Mouse (Mus musculus) midbrain, embryonic 14.5 days (tissue): ENCODE measurements around the gene Igfbp4. TPM values are rescaled to one million over a fixed set of nuclear protein-coding genes. Genes with fewer than 3 reads are reported as not detected.

Experiments
- ATAC-seq: fragments of 200-750 bp; cut with Nextera tagmentation; 2 replicates; pipeline ENCODE4 v1.8.0; 2017; ENCODE audit warnings: moderate number of reproducible peaks, moderate library complexity; ENCODE audit not compliant: low FRiP score, low TSS enrichment
- DNase-seq: peaks from one replicate; pipeline ENCODE4 v3.0.0-alpha.2; 2015
- H3K27ac ChIP-seq: fragments of 300-500 bp; sonication (generic); replicated peaks from 2 replicates; pipeline ENCODE4 v1.5.1; 2014; ENCODE audit warnings: mild to moderate bottlenecking, low read depth, low read length, moderate library complexity
- H3K27me3 ChIP-seq: fragments of 300-500 bp; sonication (generic); 2 replicates; pipeline ENCODE4 v1.6.1; 2014; ENCODE audit warnings: low read length, control low read depth, mixed read lengths; ENCODE audit not compliant: control insufficient read depth, insufficient read depth
- H3K36me3 ChIP-seq: fragments of 300-500 bp; sonication (generic); 2 replicates; pipeline ENCODE4 v1.6.1; 2014; ENCODE audit warnings: low read length, control low read depth; ENCODE audit not compliant: control insufficient read depth, insufficient read depth
- H3K4me1 ChIP-seq: fragments of 300-500 bp; sonication (generic); 2 replicates; pipeline ENCODE4 v1.6.1; 2014; ENCODE audit warnings: mild to moderate bottlenecking, antibody characterized with exemption, low read length, control low read depth; ENCODE audit not compliant: control insufficient read depth, insufficient read depth
- H3K4me2 ChIP-seq: fragments of 300-500 bp; sonication (generic); 2 replicates; pipeline ENCODE4 v1.6.1; 2014; ENCODE audit warnings: mild to moderate bottlenecking, low read length, moderate library complexity
- H3K4me3 ChIP-seq: fragments of 300-500 bp; sonication (generic); replicated peaks from 2 replicates; pipeline ENCODE4 v1.5.1; 2014; ENCODE audit warnings: low read depth, low read length
- H3K9ac ChIP-seq: fragments of 300-500 bp; sonication (generic); replicated peaks from 2 replicates; pipeline ENCODE4 v1.6.1; 2014; ENCODE audit warnings: mild to moderate bottlenecking, low read length, moderate library complexity
- H3K9me3 ChIP-seq: fragments of 300-500 bp; sonication (generic); 2 replicates; pipeline ENCODE4 v1.6.1; 2016; ENCODE audit warnings: low read length, control low read depth, mixed read lengths; ENCODE audit not compliant: control insufficient read depth
- WGBS: fragments of 180-500 bp; shearing (Covaris S2); extraction: QIAGEN DNeasy Blood & Tissue Kit; methylation state at CpG from one replicate; pipeline ENCODE4 v1.1.7; 2014; 5-methylcytosine and 5-hydroxymethylcytosine counted together
- polyA plus RNA-seq: library from polyadenylated mRNA; unstranded; fragments of >200 nt; fragmentation: Nextera tagmentation; extraction: Ambion mirVana; gene quantifications from 2 replicates; pipeline ENCODE4 v1.2.1, GENCODE M21; 2014

The Igfbp4 gene
- polyA plus RNA-seq, 1 experiment from 2014 or later, result 111 TPM

- ATAC-seq, result no peak
Observed at GRCm38 (mm10) chr11:99082098-99082497, 41.1 kb downstream of the Igfbp4 start.

GRCm38 (mm10) chr11:99083516-99083915 is 42.5 kb downstream of the Igfbp4 start:
- H3K4me3 ChIP-seq, result no peak overlapping the region
- ATAC-seq (no peak), DNase-seq (no peak)
- H3K27me3 ChIP-seq, result no peaks in the 10 kb centered on the region
- H3K9ac ChIP-seq, result no peak overlapping the region
- 89% methylated on average over 8 of the region's 8 CpGs for WGBS
- no peaks in the 10 kb centered on the region for H3K36me3 ChIP-seq
- H3K4me2 ChIP-seq, result no peak overlapping the region
- H3K4me1 ChIP-seq, result no peaks in the 10 kb centered on the region
- no peak overlapping the region for H3K27ac ChIP-seq
- H3K9me3 ChIP-seq, result no peaks in the 10 kb centered on the region

More at GRCm38 (mm10) chr11:99082098-99082497, 41.1 kb downstream of the Igfbp4 start:
- no peak for DNase-seq
- no peaks in the 10 kb centered on the region for H3K27me3 ChIP-seq
- H3K9me3 ChIP-seq, result no peaks in the 10 kb centered on the region
- no peak overlapping the region for H3K4me2 ChIP-seq
- no peak overlapping the region for H3K4me3 ChIP-seq
- no peaks in the 10 kb centered on the region for H3K4me1 ChIP-seq
- 68% methylated on average over 8 of the region's 8 CpGs for WGBS
- no peaks in the 10 kb centered on the region for H3K36me3 ChIP-seq
- H3K9ac ChIP-seq, result no peak overlapping the region
- H3K27ac ChIP-seq, result no peak overlapping the region

- Histone ChIP-seq H3K9me3 (no peaks in the 10 kb centered on the region), H3K36me3 (no peaks in the 10 kb centered on the region), H3K9ac (no peak overlapping the region), H3K4me3 (no peak overlapping the region), H3K27me3 (no peaks in the 10 kb centered on the region), H3K4me2 (no peak overlapping the region), H3K27ac (no peak overlapping the region), H3K4me1 (no peaks in the 10 kb centered on the region)
- 91% methylated on average over 9 of the region's 9 CpGs for WGBS
- DNase-seq (no peak), ATAC-seq (no peak)
Observed at GRCm38 (mm10) chr11:99084366-99084765, 43.3 kb downstream of the Igfbp4 start.

GRCm38 (mm10) chr11:99088486-99088885 is 47.4 kb downstream of the Igfbp4 start:
- ATAC-seq (no peak), DNase-seq (no peak)
- H3K4me1 ChIP-seq, result no peaks in the 10 kb centered on the region
- H3K36me3 ChIP-seq, result no peaks in the 10 kb centered on the region
- H3K4me3 ChIP-seq, result no peak overlapping the region
- H3K9ac ChIP-seq, result no peak overlapping the region
- 51% methylated on average over 2 of the region's 2 CpGs for WGBS
- H3K9me3 ChIP-seq, result no peaks in the 10 kb centered on the region
- H3K27ac ChIP-seq, result no peak overlapping the region
- H3K27me3 ChIP-seq, result no peaks in the 10 kb centered on the region
- H3K4me2 ChIP-seq, result no peak overlapping the region

GRCm38 (mm10) chr11:99089077-99089601 is 48.1 kb downstream of the Igfbp4 start, which contains the start of gene Tns4:
Tns4 (minus strand) TSS chr11:99089306.
- no peaks in the 10 kb centered on the region for H3K9me3 ChIP-seq
- WGBS, result 68% methylated on average over 14 of the region's 14 CpGs

GRCm38 (mm10) chr11:99090391-99090790 is 49.3 kb downstream of the Igfbp4 start:
- H3K36me3 ChIP-seq, result no peaks in the 10 kb centered on the region
- no peaks in the 10 kb centered on the region for H3K9me3 ChIP-seq
- ATAC-seq, result no peak
- no peaks in the 10 kb centered on the region for H3K27me3 ChIP-seq
- no peak overlapping the region for H3K4me2 ChIP-seq
- WGBS, result 93% methylated on average over 8 of the region's 8 CpGs
- no peak overlapping the region for H3K4me3 ChIP-seq
- DNase-seq, result no peak
- H3K27ac ChIP-seq, result no peak overlapping the region
- no peak overlapping the region for H3K9ac ChIP-seq
- H3K4me1 ChIP-seq, result no peaks in the 10 kb centered on the region

More at GRCm38 (mm10) chr11:99089077-99089601, 48.1 kb downstream of the Igfbp4 start, which contains the start of gene Tns4:
- Histone ChIP-seq H3K4me3 (no peak within 1 kb of the TSS), H3K4me1 (no peaks in the 10 kb centered on the region), H3K9ac (no peak within 1 kb of the TSS), H3K27me3 (no peaks in the 10 kb centered on the region), H3K4me2 (no peak within 1 kb of the TSS), H3K36me3 (no peaks in the 10 kb centered on the region), H3K27ac (no peak within 1 kb of the TSS)
- no peak for DNase-seq
- ATAC-seq, result no peak

- Histone ChIP-seq H3K36me3 (no peaks in the 10 kb centered on the region), H3K4me3 (no peak overlapping the region), H3K27me3 (no peaks in the 10 kb centered on the region), H3K9ac (no peak overlapping the region), H3K9me3 (no peaks in the 10 kb centered on the region), H3K27ac (no peak overlapping the region), H3K4me2 (no peak overlapping the region), H3K4me1 (no peaks in the 10 kb centered on the region)
- WGBS, result 79% methylated on average over 2 of the region's 2 CpGs
- no peak for ATAC-seq
- no peak for DNase-seq
Observed at GRCm38 (mm10) chr11:99091666-99092065, 50.6 kb downstream of the Igfbp4 start.

GRCm38 (mm10) chr11:99093740-99094139 is 52.7 kb downstream of the Igfbp4 start:
- no peak overlapping the region for H3K27ac ChIP-seq
- H3K9me3 ChIP-seq, result no peaks in the 10 kb centered on the region
- ATAC-seq (no peak), DNase-seq (no peak)
- no peak overlapping the region for H3K9ac ChIP-seq
- no peak overlapping the region for H3K4me2 ChIP-seq
- no peak overlapping the region for H3K4me3 ChIP-seq
- no peaks in the 10 kb centered on the region for H3K27me3 ChIP-seq
- 86% methylated on average over 7 of the region's 7 CpGs for WGBS
- H3K36me3 ChIP-seq, result no peaks in the 10 kb centered on the region
- no peaks in the 10 kb centered on the region for H3K4me1 ChIP-seq

GRCm38 (mm10) chr11:99094911-99095676 is 54.0 kb downstream of the Igfbp4 start:
- Histone ChIP-seq H3K4me3 (no peak overlapping the region), H3K9me3 (no peaks in the 10 kb centered on the region), H3K27me3 (no peaks in the 10 kb centered on the region), H3K27ac (no peak overlapping the region), H3K9ac (no peak overlapping the region), H3K4me2 (no peak overlapping the region), H3K36me3 (no peaks in the 10 kb centered on the region), H3K4me1 (no peaks in the 10 kb centered on the region)
- no peak for DNase-seq
- 72% methylated on average over 2 of the region's 2 CpGs for WGBS
- ATAC-seq, result no peak
